Mouse (Mus musculus): ENCODE measurements at regions not wholly inside any gene's neighbourhood (a gene's known extent, or its start where the extent isn't known, plus 50 kb on each side); places are given as distances from the start of the nearest gene placed in this dataset.

DNA sequence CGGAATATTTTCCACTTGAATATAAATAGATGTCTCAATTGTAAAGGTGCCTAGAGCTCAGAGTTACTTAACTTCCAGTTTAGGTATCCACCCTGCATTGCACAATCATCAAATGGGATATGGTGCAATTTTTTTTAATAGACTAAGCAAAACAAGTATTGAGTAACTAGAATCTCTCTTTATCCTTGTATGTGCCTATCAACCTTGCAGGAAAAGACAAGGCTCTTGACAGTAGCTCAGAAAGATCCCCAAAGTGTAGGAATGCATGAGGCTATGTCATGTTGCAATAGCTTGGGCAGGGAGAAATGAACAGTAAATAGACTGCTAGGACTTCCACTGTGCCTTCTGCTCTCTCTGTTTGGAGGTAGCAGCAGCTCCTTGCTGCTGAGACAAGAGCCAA lies 225.6 kb upstream of the Trib2 start:
- WGBS (ENCODE audit: insufficient replicate concordance), result 57% methylated on average over 1 of the region's 1 CpGs
- H3K4me3 ChIP-seq (ENCODE audit: low read depth, low read length), result no peak overlapping the region
- no peaks in the 10 kb centered on the region for H3K36me3 ChIP-seq (replicated peaks; ENCODE audit: insufficient read depth, low read length)
- no peak overlapping the region for H3K9ac ChIP-seq (replicated peaks)
- H3K27me3 ChIP-seq (ENCODE audit: insufficient read depth, low read length), result no peaks in the 10 kb centered on the region
- DNase-seq (no peak), ATAC-seq (peak; percentile 43; the same call in 1 of the 2 replicates)
- H3K4me2 ChIP-seq (ENCODE audit: low read depth, low read length), result no peak overlapping the region
- H3K4me1 ChIP-seq (ENCODE audit: insufficient read depth), result peaks cover 7% of the 10 kb centered on the region; the same call in 1 of the 2 replicates
- no peaks in the 10 kb centered on the region for H3K9me3 ChIP-seq (ENCODE audit: low read length)
- no peak overlapping the region for H3K27ac ChIP-seq (ENCODE audit: low read depth)
- TF ChIP-seq CTCF (IDR thresholded peaks at IDR 0.05; ENCODE audit: low read depth) (no peak), EP300 (IDR thresholded peaks at IDR 0.05; ENCODE audit: low read depth) (no peak)

DNA sequence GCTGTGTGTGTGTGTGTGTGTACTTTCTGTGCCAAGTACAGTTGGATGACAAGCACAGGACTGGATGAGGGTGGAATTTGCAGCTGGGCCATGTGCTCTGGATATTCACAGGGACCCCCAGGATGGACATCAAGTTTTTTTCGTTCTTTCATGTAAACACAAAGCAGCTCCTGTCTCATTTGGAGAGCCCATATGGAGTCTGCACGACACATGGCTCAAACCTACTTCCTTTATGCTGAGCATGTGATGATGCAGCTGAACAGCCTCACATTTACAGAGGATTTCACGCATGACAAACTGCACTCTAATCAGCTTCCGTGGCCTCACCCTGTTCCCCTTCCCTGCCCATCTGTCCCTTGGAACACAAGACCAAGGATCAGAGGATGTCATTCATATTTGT lies 224.4 kb upstream of the Trib2 start:
- ATAC-seq (no peak), DNase-seq (no peak)
- peaks cover 7% of the 10 kb centered on the region; the same call in 1 of the 2 replicates for H3K4me1 ChIP-seq (ENCODE audit: insufficient read depth)
- H3K36me3 ChIP-seq (replicated peaks; ENCODE audit: insufficient read depth, low read length), result no peaks in the 10 kb centered on the region
- H3K4me3 ChIP-seq (ENCODE audit: low read depth, low read length), result no peak overlapping the region
- TF ChIP-seq EP300 (IDR thresholded peaks at IDR 0.05; ENCODE audit: low read depth), result no peak
- TF ChIP-seq CTCF (IDR thresholded peaks at IDR 0.05; ENCODE audit: low read depth), result no peak
- no peaks in the 10 kb centered on the region for H3K27me3 ChIP-seq (ENCODE audit: insufficient read depth, low read length)
- no peak overlapping the region for H3K9ac ChIP-seq (replicated peaks)
- WGBS (ENCODE audit: insufficient replicate concordance), result 53% methylated on average over 4 of the region's 4 CpGs
- H3K27ac ChIP-seq (ENCODE audit: low read depth), result no peak overlapping the region
- H3K9me3 ChIP-seq (ENCODE audit: low read length), result no peaks in the 10 kb centered on the region
- H3K4me2 ChIP-seq (ENCODE audit: low read depth, low read length), result no peak overlapping the region

- Histone ChIP-seq H3K9ac (replicated peaks) (no peak overlapping the region), H3K27ac (ENCODE audit: low read depth) (no peak overlapping the region), H3K36me3 (replicated peaks; ENCODE audit: insufficient read depth, low read length) (no peaks in the 10 kb centered on the region), H3K4me3 (ENCODE audit: low read depth, low read length) (no peak overlapping the region), H3K4me1 (ENCODE audit: insufficient read depth) (no peaks in the 10 kb centered on the region), H3K9me3 (ENCODE audit: low read length) (no peaks in the 10 kb centered on the region), H3K27me3 (ENCODE audit: insufficient read depth, low read length) (no peaks in the 10 kb centered on the region), H3K4me2 (ENCODE audit: low read depth, low read length) (no peak overlapping the region)
- ATAC-seq (no peak), DNase-seq (no peak)
- TF ChIP-seq EP300 (IDR thresholded peaks at IDR 0.05; ENCODE audit: low read depth), result no peak
- 60% methylated on average over 2 of the region's 2 CpGs for WGBS (ENCODE audit: insufficient replicate concordance)
Measured at GRCm38 (mm10) chr12:16035551-16035950, 218.8 kb upstream of the Trib2 start.

- no peak overlapping the region for H3K4me3 ChIP-seq (ENCODE audit: low read depth, low read length)
Measured at GRCm38 (mm10) chr12:16034691-16035515, 218.2 kb upstream of the Trib2 start.

GRCm38 (mm10) chr12:16026654-16027053 lies 209.9 kb upstream of the Trib2 start:
- 19% methylated on average over 1 of the region's 1 CpGs for WGBS (ENCODE audit: insufficient replicate concordance)
- TF ChIP-seq EP300 (IDR thresholded peaks at IDR 0.05; ENCODE audit: low read depth) (no peak), CTCF (IDR thresholded peaks at IDR 0.05; ENCODE audit: low read depth) (no peak)
- no peaks in the 10 kb centered on the region for H3K36me3 ChIP-seq (replicated peaks; ENCODE audit: insufficient read depth, low read length)

More at GRCm38 (mm10) chr12:16034691-16035515, 218.2 kb upstream of the Trib2 start:
- no peak for DNase-seq
- no peak overlapping the region for H3K9ac ChIP-seq (replicated peaks)
- H3K9me3 ChIP-seq (ENCODE audit: low read length), result no peaks in the 10 kb centered on the region
- TF ChIP-seq CTCF (IDR thresholded peaks at IDR 0.05; ENCODE audit: low read depth) (no peak), EP300 (IDR thresholded peaks at IDR 0.05; ENCODE audit: low read depth) (no peak)
- H3K27me3 ChIP-seq (ENCODE audit: insufficient read depth, low read length), result no peaks in the 10 kb centered on the region
- H3K36me3 ChIP-seq (replicated peaks; ENCODE audit: insufficient read depth, low read length), result no peaks in the 10 kb centered on the region
- no peaks in the 10 kb centered on the region for H3K4me1 ChIP-seq (ENCODE audit: insufficient read depth)
- H3K4me2 ChIP-seq (ENCODE audit: low read depth, low read length), result no peak overlapping the region
- H3K27ac ChIP-seq (ENCODE audit: low read depth), result no peak overlapping the region
- ATAC-seq, result no peak

GRCm38 (mm10) chr12:16023273-16023672 lies 206.6 kb upstream of the Trib2 start:
- Histone ChIP-seq H3K4me2 (ENCODE audit: low read depth, low read length) (no peak overlapping the region), H3K36me3 (replicated peaks; ENCODE audit: insufficient read depth, low read length) (no peaks in the 10 kb centered on the region), H3K9ac (replicated peaks) (no peak overlapping the region), H3K4me3 (ENCODE audit: low read depth, low read length) (no peak overlapping the region), H3K27ac (ENCODE audit: low read depth) (no peak overlapping the region), H3K9me3 (ENCODE audit: low read length) (no peaks in the 10 kb centered on the region), H3K4me1 (ENCODE audit: insufficient read depth) (no peaks in the 10 kb centered on the region), H3K27me3 (ENCODE audit: insufficient read depth, low read length) (no peaks in the 10 kb centered on the region)
- WGBS (ENCODE audit: insufficient replicate concordance), result 51% methylated on average over 7 of the region's 7 CpGs
- no peak for DNase-seq
- no peak for ATAC-seq
- peak; percentile 48; the same call in 1 of the 2 replicates for TF ChIP-seq EP300 (IDR thresholded peaks at IDR 0.05; ENCODE audit: low read depth)
- no peak for TF ChIP-seq CTCF (IDR thresholded peaks at IDR 0.05; ENCODE audit: low read depth)

More at GRCm38 (mm10) chr12:16026654-16027053, 209.9 kb upstream of the Trib2 start:
- Histone ChIP-seq H3K4me3 (ENCODE audit: low read depth, low read length) (no peak overlapping the region), H3K9me3 (ENCODE audit: low read length) (no peaks in the 10 kb centered on the region), H3K4me1 (ENCODE audit: insufficient read depth) (no peaks in the 10 kb centered on the region), H3K9ac (replicated peaks) (no peak overlapping the region), H3K27ac (ENCODE audit: low read depth) (no peak overlapping the region), H3K4me2 (ENCODE audit: low read depth, low read length) (no peak overlapping the region), H3K27me3 (ENCODE audit: insufficient read depth, low read length) (no peaks in the 10 kb centered on the region)
- ATAC-seq, result no peak
- DNase-seq, result no peak
